Mouse (Mus musculus) adrenal gland, adult 2 months (tissue): ENCODE measurements around the gene Btbd2. TPM values are rescaled to one million over a fixed set of nuclear protein-coding genes. Genes with fewer than 3 reads are reported as not detected.

ENCODE experiments used
- DNase-seq: peaks from one replicate; pipeline ENCODE4 v3.0.0; 2021
- long read RNA-seq: library from polyadenylated mRNA; stranded (forward); transcript quantifications from one replicate; pipeline ENCODE4 v2.0.0, GENCODE M21; 2021
- polyA plus RNA-seq: library from polyadenylated mRNA; depleted of rRNA; stranded (reverse); fragments of >200 nt; gene quantifications from 2 replicates; pipeline ENCODE4 v1.2.3, GENCODE M21; 2012; rRNA removed
- total RNA-seq, 2 experiments: library from RNA; stranded (reverse); gene quantifications; 2 replicates each; pipeline ENCODE4 v1.2.3; 2021

Btbd2 gene
- total RNA-seq (10 to 100 TPM; 54.1 to 73.9 TPM), polyA plus RNA-seq (165 and 166 TPM in 2 replicates)
- long read RNA-seq, transcript Btbd2-202 (9 exons, 2,449 nt) = major isoform, 116 of 149 reads
- long read RNA-seq, partial matches to known transcripts = 7 of 149 reads
- long read RNA-seq, other reads (novel, unspliced or antisense) = 26 of 149 reads

GRCm38 (mm10) chr10:80656863-80657623, at the start of gene Btbd2:
TSS of gene Btbd2 (minus strand) at chr10:80657071.
- DNase-seq = no peak

GRCm38 (mm10) chr10:80705479-80705878, 48.6 kb upstream of the Btbd2 start:
- DNase-seq = no peak

GRCm38 (mm10) chr10:80705033-80705432, 48.2 kb upstream of the Btbd2 start:
- DNase-seq = no peak

- no peak for DNase-seq
Measured at GRCm38 (mm10) chr10:80704418-80704817, 47.5 kb upstream of the Btbd2 start.

- no peak for DNase-seq
Measured at GRCm38 (mm10) chr10:80703643-80704042, 46.8 kb upstream of the Btbd2 start.

GRCm38 (mm10) chr10:80702536-80703390, 45.9 kb upstream of the Btbd2 start:
- DNase-seq = peak; percentile 98

GRCm38 (mm10) chr10:80701721-80702535, 45.1 kb upstream of the Btbd2 start, which contains the start of the genes Mob3a and Izumo4:
TSS of gene Mob3a (minus strand) at chr10:80701977.
TSS of gene Izumo4 (plus strand) at chr10:80702184.
- peak; percentile 100 for DNase-seq

GRCm38 (mm10) chr10:80700732-80701131, 43.9 kb upstream of the Btbd2 start:
- DNase-seq = no peak

- no peak for DNase-seq
Measured at GRCm38 (mm10) chr10:80700038-80700504, 43.2 kb upstream of the Btbd2 start.

- DNase-seq = no peak
Measured at GRCm38 (mm10) chr10:80698605-80699004, 41.7 kb upstream of the Btbd2 start.

- DNase-seq = no peak
Measured at GRCm38 (mm10) chr10:80697812-80698211, 40.9 kb upstream of the Btbd2 start.

GRCm38 (mm10) chr10:80697393-80697787, 40.5 kb upstream of the Btbd2 start:
- no peak for DNase-seq

GRCm38 (mm10) chr10:80696502-80697392, 39.9 kb upstream of the Btbd2 start:
- no peak for DNase-seq

- no peak for DNase-seq
Measured at GRCm38 (mm10) chr10:80695801-80696501, 39.1 kb upstream of the Btbd2 start.

GRCm38 (mm10) chr10:80695186-80695585, 38.3 kb upstream of the Btbd2 start:
- peak; percentile 79 for DNase-seq

GRCm38 (mm10) chr10:80694159-80694938, 37.5 kb upstream of the Btbd2 start:
- no peak for DNase-seq

- no peak for DNase-seq
Measured at GRCm38 (mm10) chr10:80693401-80694045, 36.7 kb upstream of the Btbd2 start.
